Mouse (Mus musculus): ENCODE results near the gene Lrrc4. TPM values are rescaled to one million over a fixed set of nuclear protein-coding genes. Genes with fewer than 3 reads are reported as not detected.

Gene Lrrc4
- total RNA-seq, 2 experiments from 2014 or later = not detected

DNA sequence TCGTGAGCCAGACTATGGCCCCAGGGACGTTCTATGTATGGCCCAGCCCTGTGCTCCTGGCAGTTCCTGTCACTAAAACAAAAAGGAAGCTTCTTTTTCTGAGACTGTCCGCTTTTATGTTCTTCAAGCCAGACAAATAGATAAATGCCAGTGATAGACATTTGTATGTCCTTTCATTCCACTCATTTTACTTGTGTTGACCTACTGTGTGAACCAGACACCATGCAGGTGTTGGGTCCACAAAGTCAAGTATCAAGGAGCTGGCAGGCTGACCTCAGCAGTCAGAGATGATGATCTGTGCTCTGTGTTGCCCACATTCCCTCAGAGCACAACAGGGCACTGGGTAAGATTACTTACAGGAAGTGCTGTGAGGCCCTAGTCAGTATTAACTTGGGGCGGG is 25.2 kb upstream of the Lrrc4 start:
- ATAC-seq (replicated peaks; ENCODE audit: low FRiP score, poor library complexity, severe bottlenecking) = no peak

DNA sequence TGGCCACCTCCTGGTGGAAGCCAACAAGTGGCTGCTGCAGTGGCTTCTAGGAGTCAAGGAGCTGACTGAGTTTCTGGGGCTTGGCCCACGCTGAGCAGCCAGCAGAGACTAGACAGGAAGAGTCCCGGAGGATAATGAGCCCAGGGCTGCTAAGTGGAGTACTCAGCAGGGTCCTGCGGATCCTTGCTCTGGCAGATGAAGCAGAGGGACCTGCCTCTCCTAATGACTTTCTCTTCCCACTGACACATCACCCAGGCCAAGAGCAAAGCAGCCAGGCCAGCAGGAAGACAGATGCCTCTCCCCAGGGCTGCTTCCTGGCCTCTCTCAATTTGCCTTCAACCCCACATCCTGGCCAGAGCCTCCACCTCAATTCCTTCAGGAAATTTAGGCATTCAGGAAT is 23.9 kb upstream of the Lrrc4 start:
- no peak for ATAC-seq (replicated peaks; ENCODE audit: low FRiP score, poor library complexity, severe bottlenecking)

DNA sequence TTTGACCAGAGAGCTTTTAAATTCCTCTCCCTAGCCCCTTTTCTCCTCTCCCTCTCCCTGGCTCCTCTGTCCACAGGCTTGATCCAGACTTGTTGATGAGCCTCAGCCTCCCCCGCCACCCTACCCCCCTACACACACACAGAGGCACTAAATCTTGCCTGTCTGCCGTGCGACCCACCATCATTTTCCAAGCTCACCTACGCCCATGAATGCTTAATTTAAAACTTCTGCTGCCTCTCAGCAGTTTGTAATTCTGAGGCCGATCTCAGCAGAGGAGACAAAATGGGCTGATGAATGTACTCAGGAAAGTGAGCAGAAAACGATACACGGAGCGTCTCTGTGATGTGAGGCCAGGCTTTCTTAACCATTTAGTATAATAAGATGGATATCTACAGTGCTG is 23.1 kb upstream of the Lrrc4 start:
- ATAC-seq (replicated peaks; ENCODE audit: low FRiP score, poor library complexity, severe bottlenecking) = no peak

DNA sequence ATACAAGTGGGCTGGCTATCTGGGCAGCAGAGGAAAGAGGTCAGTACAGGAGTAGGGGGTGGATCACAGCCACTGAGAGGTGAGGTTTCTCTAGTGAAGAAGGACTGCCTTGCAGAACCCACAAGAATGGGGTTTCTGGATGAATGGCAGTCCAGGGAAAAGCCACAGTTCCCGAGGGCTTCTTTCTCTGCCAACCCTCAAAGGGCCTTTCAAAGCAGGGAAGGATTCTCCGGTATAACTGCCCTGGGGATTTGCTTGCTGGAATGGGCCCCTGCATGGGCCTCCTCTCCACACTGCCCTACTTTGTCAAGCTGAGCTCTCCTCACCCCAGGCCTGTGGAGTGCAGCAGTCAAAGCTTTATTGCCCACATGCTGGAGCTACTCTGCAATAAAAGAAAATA is 22.1 kb upstream of the Lrrc4 start:
- no peak for ATAC-seq (replicated peaks; ENCODE audit: low FRiP score, poor library complexity, severe bottlenecking)

DNA sequence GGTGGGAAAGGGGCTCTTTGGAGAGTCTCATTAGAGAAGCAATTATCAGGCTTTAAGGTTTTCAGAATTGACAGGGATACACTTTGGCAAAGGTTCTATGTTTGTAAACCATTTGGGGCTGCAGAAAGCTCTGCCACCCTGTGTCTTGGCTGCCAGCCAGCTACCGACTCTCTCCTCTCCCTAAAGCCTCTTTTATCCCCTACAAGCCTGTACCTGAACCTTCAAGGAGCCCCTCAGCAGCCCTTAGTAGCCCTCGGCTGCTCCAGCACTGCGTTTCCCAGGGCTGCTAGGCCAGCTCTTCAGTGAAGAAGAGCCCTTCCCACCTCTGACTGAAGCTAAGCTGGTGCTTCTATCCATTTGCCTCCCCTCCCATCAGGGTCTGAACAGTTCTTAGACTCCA is 21.6 kb upstream of the Lrrc4 start:
- no peak for ATAC-seq (replicated peaks; ENCODE audit: low FRiP score, poor library complexity, severe bottlenecking)

DNA sequence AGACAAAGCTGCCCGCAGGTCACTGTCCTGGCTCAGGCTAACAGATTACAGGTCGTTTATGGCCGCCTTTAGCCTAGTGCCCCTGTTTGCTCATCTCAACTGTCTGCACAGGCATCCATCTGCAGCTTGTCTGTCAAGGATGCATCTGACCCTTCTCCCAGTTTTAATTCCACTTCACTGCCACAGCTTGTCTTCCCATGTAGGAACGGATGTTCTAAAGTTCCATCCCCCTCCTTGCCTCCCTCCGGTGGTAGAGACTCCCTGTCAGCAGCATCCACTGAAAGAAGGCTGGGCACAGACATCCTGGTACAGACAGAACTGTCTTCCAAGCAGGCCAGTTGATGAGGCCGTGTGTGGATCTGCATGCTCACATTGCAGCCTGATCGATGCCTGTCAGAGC is 20.8 kb upstream of the Lrrc4 start:
- no peak for ATAC-seq (replicated peaks; ENCODE audit: low FRiP score, poor library complexity, severe bottlenecking)

DNA sequence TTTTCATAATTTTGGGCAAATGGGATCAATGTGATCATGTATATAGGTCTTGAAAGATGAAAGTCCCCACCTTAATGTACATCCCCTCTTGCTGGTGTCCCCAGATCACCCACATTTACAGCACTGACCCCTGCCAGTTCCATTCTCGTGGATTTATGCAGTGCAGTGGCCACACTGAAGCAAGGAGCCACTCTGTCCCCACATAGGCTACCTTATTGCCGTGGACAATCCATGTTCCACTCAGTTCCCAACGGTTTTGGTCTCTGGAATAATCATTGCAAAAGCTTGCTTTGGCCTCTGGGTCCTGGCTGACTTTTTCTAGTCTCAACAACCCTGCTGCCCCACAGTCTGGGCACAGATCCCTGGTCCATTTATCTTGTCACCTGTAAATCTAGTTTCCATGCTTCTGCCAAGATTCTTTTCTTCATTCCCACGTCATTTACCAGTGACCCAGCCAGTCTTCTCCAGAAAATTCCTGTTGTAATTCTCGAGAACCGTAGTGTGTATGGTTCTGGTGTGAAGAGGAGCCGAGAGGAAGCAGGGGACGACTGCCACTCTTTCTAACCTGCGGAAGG is 18.9 kb upstream of the Lrrc4 start:
- no peak for ATAC-seq (replicated peaks; ENCODE audit: low FRiP score, poor library complexity, severe bottlenecking)

DNA sequence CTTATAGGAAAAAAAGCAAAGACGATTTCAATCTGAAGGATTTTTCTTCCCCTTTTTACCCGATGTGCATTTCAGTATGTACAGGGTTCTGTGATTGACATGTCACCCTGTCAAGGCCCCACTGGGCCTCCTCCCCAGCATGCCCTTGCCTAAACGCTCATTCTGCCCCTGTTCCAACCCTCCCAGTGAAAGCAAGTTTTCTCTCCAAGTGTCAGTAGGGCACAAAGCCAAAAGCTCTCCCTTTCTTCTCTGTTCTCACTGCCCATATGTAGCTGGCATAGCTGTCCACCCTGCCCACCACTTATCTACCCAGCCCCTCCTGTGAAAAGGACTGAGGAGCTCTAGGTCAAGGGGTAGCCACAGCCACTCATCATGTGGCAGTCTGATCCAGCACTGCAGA is 17.8 kb upstream of the Lrrc4 start:
- ATAC-seq (replicated peaks; ENCODE audit: low FRiP score, poor library complexity, severe bottlenecking) = no peak

- ATAC-seq (replicated peaks; ENCODE audit: low FRiP score, poor library complexity, severe bottlenecking) = no peak
Observed at GRCm38 (mm10) chr6:28848891-28849290, 17.3 kb upstream of the Lrrc4 start.

DNA sequence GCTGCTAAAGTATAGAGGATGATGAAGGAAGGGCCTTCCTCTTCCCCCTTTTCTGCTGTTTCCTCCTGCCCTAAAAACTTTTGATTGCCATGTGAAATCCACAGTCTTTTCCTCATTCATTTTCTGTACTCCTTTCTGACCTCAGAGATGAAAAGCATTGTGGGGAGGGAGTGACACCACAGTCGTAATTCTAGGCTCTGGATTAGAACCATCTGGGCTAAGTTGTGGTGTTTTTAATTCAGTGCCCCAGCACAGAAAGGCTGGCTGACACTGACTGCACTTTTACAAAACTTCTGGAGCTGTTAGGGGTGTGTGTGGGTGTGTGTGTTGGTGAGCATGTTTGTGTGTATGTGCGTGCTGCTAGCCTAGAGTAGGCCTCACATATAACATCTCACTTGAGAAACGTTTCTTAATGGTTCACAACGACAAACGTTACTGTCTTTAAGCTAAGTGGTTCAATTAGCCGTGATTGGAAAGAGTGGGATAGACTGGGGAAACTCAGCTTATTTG is 16.8 kb upstream of the Lrrc4 start:
- ATAC-seq (replicated peaks; ENCODE audit: low FRiP score, poor library complexity, severe bottlenecking) = no peak

GRCm38 (mm10) chr6:28847616-28848015 is 16.1 kb upstream of the Lrrc4 start:
- no peak for ATAC-seq (replicated peaks; ENCODE audit: low FRiP score, poor library complexity, severe bottlenecking)

- no peak for ATAC-seq (replicated peaks; ENCODE audit: low FRiP score, poor library complexity, severe bottlenecking)
Observed at GRCm38 (mm10) chr6:28845610-28846009, 14.1 kb upstream of the Lrrc4 start.

DNA sequence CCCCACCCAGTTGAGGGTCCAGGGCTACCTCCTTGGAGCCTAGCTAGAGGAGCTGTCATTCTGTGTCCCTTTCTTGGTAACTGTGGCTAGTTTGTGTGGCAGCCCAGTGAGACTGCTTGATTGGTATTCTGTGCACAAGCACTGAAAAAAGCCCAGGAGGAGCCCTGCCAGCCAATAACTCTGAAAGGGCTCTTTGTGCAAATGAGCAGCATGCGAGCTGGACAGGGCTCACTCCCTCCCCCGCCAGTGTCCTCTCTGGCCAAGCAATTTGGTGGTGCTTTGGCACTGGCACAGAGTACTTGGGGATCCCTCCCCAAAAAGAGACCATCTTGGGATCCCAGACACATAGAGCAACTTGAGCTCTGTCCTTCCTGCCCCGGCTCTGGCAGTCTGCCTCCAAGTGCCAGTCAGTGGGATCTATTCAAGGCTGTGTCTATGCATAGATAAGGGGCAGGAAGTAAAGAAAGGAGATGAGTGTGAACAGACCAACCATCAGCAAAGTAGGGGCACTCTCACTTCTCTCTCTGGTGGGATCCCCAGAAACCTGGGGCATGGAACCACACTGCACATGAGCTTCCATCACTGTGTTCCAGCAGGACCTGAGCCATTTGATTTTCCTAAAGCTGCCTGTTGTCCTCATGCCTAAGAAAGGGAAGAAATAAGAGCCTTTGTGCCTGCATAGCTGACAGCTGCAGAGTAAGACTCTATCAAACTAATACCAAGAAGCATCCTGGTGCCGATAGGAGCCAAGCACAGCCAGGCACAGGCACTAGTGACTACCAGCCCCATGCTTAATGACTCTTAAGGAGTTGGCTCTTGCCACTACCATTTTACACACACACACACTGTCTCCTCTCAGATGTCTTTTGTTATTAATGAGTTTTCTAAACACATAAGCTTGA is 11.1 kb upstream of the Lrrc4 start:
- ATAC-seq (replicated peaks; ENCODE audit: low FRiP score, poor library complexity, severe bottlenecking) = no peak

DNA sequence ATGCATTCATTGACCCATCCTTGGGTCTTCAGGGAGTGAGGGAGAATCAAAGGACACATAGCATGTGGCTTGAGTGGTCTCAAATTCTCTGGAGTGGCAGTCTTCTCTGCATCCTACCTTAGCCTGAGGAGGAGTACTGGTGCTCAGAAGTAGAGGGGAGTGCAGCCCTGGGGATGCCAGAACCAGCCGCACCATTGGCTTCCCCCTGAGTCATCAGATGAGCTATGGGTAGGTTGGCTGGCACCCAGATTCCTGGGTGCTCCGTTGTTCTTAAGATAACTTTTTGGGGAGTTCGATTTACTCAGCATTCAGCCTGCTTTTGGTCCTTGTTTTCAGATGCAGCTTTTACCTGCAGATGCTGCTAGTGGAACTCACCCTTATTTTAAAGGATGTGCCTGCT is 10.0 kb upstream of the Lrrc4 start:
- ATAC-seq (replicated peaks; ENCODE audit: low FRiP score, poor library complexity, severe bottlenecking) = no peak

DNA sequence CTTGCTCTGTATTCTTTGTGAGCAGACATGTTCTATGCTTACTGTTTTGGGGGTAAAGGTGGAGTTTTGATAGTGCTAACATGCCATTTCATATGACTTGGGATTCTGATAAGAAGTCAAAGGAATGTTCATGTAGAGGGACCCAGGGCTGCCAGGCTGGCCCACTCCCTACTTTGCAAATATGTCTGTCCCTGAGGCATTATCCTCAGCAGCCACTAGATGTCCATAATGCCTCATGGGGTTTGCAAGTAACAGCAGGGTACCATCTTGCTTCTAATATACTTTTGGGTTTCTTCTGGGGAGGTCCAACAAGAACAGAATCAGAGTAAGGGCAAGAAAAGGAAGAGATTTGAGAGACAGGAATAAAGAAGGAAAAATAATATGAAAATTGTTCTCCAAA is 5.1 kb upstream of the Lrrc4 start:
- ATAC-seq (replicated peaks; ENCODE audit: low FRiP score, poor library complexity, severe bottlenecking) = no peak

DNA sequence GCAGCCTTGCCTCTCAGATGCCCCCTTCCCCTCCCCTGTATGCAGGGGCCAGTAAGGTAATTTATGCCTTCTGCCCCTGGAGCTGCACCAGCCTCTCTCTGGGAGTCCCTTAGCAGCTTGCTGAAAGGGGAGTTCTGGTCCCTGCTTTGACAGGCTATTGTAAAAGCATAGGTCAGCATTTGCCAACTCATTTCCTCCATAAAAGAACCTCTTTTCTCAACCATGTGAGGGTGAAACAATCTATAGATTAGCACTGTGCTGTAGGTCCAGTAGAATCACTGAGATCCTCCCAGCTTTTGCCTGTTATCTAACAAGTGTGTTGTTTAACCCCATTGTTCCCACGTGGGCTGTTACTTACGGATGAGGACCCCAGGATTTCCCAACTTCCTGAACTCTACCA is 2.5 kb upstream of the Lrrc4 start:
- ATAC-seq (replicated peaks; ENCODE audit: low FRiP score, poor library complexity, severe bottlenecking) = no peak

DNA sequence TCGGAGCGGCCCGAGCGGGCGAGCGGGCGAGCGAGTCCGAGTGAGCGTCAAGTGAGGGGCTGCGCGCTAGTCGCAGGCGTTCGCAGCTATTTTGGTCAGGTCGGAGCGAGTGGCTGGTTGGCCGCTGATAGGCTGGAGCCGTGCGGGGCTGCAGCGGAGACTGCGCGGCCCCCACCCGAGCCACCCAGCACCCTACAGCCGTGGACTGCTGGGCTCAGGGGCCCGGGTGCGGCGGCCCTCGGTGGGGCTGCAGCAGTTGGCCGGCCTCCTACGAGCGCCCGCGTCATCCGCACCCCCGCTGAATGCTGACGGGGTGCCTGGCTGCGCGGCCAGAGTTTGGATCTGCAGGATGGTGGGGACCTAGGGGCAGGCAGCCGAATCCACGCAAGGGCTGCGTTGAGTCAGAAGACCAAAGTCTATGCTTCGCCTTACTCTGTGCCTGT is 1.9 kb upstream of the Lrrc4 start:
- no peak for ATAC-seq (replicated peaks; ENCODE audit: low FRiP score, poor library complexity, severe bottlenecking)

- ATAC-seq (replicated peaks; ENCODE audit: low FRiP score, poor library complexity, severe bottlenecking) = no peak
Observed at GRCm38 (mm10) chr6:28832751-28833291, 1.3 kb upstream of the Lrrc4 start.

DNA sequence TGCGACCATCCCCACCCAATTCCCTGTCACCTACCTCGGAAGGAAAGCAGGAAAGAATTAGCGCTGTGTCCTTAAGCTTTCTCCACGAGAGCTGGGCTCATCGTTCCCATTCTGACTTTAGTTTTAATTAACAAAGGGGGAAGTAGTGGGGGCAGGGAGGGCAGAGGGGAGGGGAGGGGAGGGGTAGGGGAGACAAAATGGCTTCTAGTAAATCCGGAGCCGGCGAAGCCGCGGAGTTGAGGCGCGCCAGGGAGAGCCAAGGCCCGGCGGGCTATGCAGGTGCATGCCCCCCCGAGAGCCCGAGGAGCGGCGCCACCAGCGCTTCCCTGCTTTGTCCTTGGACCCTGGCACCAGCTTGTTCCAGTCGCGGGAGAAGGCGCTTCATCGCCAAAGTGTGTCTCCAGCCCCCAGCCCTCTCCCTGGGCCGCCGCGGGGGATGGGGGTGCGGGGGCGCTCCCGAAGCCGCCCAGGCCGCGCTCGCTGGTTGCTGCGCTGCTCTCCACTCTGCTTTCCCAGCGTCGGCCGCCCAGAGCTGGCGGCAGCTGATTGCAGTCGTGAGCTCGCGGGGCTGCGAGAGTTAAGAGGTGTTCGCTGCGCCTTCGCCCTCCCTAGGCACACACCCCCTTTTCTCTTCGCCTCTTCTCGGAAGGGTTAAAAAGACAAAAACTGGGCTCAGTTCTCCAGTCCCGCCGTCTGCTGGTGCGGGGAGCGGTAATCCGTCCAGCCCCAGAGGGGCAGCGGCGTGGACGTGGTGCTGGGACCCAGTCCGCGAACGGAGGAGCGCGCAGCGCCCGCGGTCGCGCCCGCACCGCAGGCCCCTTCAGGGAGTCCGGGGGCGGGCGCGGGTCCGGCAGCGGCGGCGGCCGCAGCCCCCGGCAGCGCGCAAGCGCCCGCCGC is 555 bp upstream of the Lrrc4 start:
- no peak for ATAC-seq (replicated peaks; ENCODE audit: low FRiP score, poor library complexity, severe bottlenecking)

GRCm38 (mm10) chr6:28830306-28830705 is 1.2 kb downstream of the Lrrc4 start:
- no peak for ATAC-seq (replicated peaks; ENCODE audit: low FRiP score, poor library complexity, severe bottlenecking)

Measured in erythroblast, adult 5-6 weeks (primary cell).